Mouse (Mus musculus) kidney, adult 18-20 months (tissue): Measurements from ENCODE around the gene Tspan32.
A peak's percentile ranks its signal among the peaks of the same experiment; 100 is the strongest.

Experiments used
- DNase-seq: peaks from one replicate; pipeline ENCODE4 v3.0.0; 2021

The Tspan32 gene

GRCm38 (mm10) chr7:143034519-143035450 is 29.9 kb downstream of the Tspan32 start:
- no peak for DNase-seq

GRCm38 (mm10) chr7:143036787-143037186 is 31.9 kb downstream of the Tspan32 start:
- DNase-seq, result no peak

- DNase-seq, result no peak
These were observed 32.5 kb downstream of the Tspan32 start for GRCm38 (mm10) chr7:143037306-143037705.

DNA sequence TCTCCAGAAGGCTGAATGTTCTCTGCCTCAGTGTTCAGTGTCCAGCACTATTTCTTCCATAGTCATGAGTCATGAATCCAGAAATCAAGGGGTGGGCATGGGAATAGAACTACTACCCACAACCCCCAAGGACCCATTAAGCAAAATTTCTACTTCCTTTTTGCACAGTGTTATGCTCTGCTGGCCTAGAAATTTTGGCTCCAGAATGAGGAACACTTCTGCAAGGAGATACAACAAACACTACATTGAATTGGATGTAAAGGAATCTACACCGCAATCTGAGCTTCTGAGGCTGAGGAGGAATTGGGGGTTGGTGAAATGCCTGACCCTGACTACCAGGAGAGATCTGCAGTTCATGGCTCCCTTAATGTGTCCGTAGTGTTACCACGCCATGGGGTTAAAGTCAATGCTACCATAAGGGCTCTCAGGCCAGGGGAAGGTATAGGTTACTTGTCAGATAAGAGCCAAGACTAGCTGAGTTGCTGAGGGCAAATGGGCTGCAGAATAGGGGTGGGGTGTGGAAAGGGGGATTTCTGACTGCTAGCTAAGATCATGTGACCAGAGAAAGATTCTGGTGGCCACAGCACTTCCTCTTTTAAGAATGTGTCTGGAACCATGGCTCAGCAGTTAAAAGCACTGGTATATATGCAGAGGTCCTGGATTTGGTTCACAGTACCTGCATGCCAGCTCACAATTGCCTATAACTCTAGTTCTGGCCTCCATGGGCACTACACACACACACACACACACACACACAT is 33.5 kb downstream of the Tspan32 start:
- DNase-seq, result no peak

DNA sequence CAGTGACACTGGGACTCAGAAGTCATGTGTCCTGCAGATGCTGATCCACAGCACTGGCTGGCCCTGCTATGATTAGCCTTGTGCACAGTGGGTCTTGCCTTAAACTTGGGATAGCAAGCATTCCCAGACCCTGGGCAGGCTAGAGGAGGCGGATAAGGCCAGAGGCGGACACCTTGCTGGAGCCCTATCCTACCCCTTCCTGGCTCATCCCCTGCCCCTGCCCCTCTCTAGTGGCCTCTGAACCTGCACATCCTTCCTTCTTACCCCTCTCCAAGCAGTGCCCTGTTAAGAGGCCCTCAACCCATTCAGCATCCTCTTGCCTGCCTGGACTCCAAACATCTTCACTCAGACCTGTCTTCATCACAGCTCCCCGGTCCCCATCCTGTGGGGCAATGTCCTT is 35.7 kb downstream of the Tspan32 start:
- DNase-seq, result no peak

GRCm38 (mm10) chr7:143041138-143041822 is 36.4 kb downstream of the Tspan32 start:
- no peak for DNase-seq

DNA sequence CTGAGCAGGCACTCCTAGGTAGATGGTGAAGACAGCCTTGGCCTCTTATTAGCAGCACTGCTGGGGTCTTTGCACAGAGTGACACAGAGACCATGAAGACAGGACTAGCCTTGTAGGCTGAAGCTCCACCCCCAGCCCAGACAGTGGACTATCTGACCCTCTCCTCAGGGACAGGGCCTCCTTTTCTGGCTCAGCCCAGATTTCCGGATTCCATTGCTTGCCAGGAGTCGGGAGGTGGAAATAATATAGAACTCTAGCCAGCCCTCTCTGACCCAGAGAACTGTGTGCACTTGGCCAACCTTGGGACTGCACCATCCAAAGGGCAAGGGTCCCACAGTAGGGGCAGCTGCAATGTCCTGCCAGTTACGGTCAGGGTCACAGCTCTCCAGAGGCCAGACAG is 37.2 kb downstream of the Tspan32 start:
- peak; percentile 79 for DNase-seq

- DNase-seq, result no peak
These were observed 38.1 kb downstream of the Tspan32 start for GRCm38 (mm10) chr7:143042897-143043300.

- DNase-seq, result no peak
These were observed 39.4 kb downstream of the Tspan32 start for GRCm38 (mm10) chr7:143044049-143044825.

GRCm38 (mm10) chr7:143044826-143045206 is 40.0 kb downstream of the Tspan32 start:
- no peak for DNase-seq

GRCm38 (mm10) chr7:143046358-143046757 is 41.5 kb downstream of the Tspan32 start:
- DNase-seq, result no peak

DNA sequence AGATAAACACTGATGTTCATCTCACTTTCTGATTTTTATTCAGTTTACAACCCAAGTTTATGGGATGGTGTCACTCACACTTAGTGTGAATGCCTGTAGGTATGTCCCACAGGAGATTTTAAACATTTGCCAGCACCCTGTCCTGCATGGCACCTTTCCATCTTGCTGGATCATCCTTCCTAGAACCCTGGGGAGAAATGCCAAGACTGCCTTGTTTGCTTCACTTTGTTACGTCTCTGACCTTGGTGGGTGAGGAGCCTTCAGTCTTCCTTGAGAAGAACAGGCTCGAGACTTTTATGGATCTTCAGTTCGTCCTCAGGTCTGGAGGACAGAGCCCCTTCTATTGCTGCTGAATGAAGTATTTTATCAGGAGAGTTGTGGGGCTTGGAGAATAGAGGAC is 44.5 kb downstream of the Tspan32 start:
- no peak for DNase-seq

DNA sequence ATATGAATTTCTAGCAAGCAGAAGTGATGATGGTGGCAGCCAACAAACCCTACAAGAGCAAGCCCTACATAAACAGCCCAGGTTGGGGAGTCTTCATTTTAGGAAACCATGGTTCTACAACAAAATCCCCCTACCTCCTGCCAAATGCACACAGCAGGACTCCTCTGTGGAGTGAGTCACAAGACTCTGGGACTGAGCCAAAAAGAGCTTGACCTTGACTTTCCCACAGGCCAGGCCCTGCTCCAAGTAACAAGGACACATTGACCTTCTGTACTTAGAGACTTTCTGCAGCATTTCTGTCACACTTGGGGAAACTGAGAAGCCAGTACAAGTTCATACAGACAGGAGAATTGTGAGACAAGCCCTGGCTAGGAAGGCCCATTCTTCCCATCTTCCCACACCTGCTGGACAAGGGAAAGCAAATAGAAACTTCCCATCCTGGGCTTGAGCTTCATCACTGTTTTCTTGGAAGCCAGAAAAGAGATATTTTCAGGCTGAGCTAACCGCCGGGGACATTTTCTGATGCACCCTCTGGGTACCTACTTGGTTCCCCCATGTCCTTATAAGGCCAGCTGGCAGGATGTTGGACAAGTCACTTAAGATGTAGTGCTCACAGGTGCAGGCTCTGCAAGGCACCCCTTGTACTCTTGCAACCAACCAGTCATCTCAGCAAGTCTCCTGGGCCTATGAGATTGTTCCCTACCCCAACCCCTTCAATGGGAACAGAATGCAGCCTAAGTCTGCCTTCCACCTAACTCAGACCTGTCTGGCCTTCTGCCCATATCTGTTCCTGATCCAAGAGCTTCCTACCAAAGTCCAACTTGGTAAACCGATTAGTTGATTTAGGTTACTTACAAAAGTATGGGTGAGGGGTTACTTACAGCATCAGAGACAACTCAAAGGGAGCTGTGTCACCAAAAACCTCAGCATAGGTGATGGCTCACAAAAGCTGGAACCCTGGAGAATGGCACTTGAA is 45.3 kb downstream of the Tspan32 start:
- DNase-seq, result peak; percentile 80

DNA sequence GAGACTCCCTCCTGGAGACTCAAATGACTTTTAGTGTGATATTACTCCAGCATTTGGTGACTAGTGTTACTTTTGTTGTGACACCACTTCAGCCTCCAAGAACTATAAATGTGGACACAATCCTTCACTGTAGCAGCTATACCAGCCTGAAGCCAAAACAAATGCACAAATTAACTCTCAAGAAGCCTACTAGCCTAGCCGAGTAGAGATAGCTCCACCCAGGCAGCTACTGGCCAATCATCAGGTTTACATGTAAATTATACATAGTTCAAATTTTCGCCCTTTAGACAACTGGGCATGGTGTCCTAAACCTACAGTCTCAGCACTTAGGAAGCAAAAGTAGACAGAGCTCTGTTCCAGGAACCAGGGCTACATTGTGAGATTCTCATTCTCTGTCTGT is 46.5 kb downstream of the Tspan32 start:
- DNase-seq, result peak; percentile 34

DNA sequence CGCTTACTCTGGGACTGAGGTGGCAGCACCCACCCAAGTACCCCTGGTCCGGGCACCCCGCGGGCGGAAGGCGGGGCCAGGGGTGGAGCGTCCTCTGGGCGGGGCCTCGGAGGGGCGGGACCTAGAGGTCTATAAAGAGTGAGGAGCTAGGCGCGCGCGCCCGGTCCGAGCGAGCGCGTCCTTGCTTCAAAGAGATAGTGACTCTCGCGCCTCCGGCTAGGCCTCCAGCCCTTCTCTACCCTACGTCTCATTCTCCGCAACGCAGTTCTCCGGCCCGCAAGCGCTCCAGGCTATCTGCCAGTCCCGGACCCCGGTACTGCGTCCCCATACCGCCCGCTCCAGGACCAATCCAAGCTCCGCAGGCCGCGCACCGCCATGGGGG is 47.8 kb downstream of the Tspan32 start, which contains the start of gene Cd81:
Gene Cd81, plus strand, starts transcription at position 114 of the 382 bp plus-strand sequence.
- peak; percentile 92 for DNase-seq

- peak; percentile 72 for DNase-seq
These were observed 48.4 kb downstream of the Tspan32 start for GRCm38 (mm10) chr7:143053008-143053899.

DNA sequence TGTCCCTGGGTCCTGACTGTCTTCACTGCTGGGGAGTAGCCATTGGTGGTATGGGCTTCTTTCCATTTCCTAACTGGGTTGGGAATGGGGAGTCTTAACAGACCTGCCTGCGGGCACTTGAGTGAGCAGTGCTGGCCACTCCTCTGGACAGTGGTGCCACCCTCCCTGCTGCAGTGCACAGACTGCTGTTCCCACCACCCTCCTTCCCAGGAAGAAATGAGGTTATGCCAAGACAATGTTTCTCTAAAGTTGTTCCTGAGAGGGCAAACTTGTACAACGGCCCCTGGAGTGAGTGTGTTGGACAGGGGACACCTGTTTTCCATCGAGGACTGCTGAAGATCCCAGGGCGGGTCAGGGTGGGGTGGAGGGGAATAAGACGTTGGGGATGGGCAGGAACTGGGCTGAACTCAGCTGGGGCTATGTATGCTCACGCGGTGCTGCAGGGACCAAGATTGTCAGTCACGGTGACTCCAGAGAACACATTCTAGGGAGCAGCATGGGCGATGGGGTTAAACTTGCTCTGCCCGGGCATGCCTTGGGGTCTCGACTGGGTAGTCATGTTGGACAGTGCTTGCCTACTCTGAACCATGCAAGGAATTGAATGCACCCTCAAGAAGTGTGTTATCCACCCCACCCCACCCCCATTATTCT is 49.2 kb downstream of the Tspan32 start:
- peak; percentile 35 for DNase-seq

GRCm38 (mm10) chr7:143054612-143054965 is 49.7 kb downstream of the Tspan32 start:
- no peak for DNase-seq

GRCm38 (mm10) chr7:143055001-143055400 is 50.2 kb downstream of the Tspan32 start:
- no peak for DNase-seq
